Mouse (Mus musculus) cortical plate, adult 2 months (tissue): ENCODE results near the gene Gm21987. TPM values are rescaled to one million over a fixed set of nuclear protein-coding genes. Genes with fewer than 3 reads are reported as not detected.

ENCODE experiments used
- H3K27ac ChIP-seq: fragments of 200-500 bp; 2 replicates; pipeline ENCODE4 v1.5.1; 2012; ENCODE audit warnings: low read length, control low read depth, inconsistent platforms; ENCODE audit not compliant: insufficient read depth
- H3K4me1 ChIP-seq: fragments of 200-500 bp; 2 replicates; pipeline ENCODE4 v1.6.1; 2011; ENCODE audit warnings: low read length; ENCODE audit not compliant: control insufficient read depth, insufficient read depth
- H3K4me3 ChIP-seq: fragments of 200-500 bp; 2 replicates; pipeline ENCODE4 v1.5.1; 2011; ENCODE audit warnings: mild to moderate bottlenecking, low read length, control low read depth; ENCODE audit not compliant: insufficient read depth
- CTCF ChIP-seq: fragments of 200-500 bp; IDR thresholded peaks from 2 replicates; pipeline ENCODE4 v1.5.1; 2011; ENCODE audit warnings: mild to moderate bottlenecking, control low read depth, low read length; ENCODE audit not compliant: insufficient read depth; ENCODE audit errors: extremely low read depth
- POLR2A ChIP-seq: fragments of 200-500 bp; IDR thresholded peaks from 2 replicates; pipeline ENCODE4 v1.6.1; 2011; ENCODE audit warnings: mild to moderate bottlenecking, low read length, control low read depth; ENCODE audit not compliant: insufficient read depth; ENCODE audit errors: extremely low read depth
- polyA plus RNA-seq: library from polyadenylated mRNA; depleted of rRNA; stranded (reverse); fragments of >200 nt; gene quantifications from 2 replicates; pipeline ENCODE4 v1.2.3, GENCODE M21; 2012

The Gm21987 gene
- polyA plus RNA-seq, 1 experiment, result not detected

- TF ChIP-seq POLR2A, result peak; percentile 49; the same call in 1 of the 2 replicates
- TF ChIP-seq CTCF, result peak; percentile 36; the same call in 1 of the 2 replicates
- H3K4me1 ChIP-seq, result no peaks in the 10 kb centered on the region
- H3K27ac ChIP-seq, result no peak overlapping the region
- peak overlapping the region; percentile 22 for H3K4me3 ChIP-seq
Measured at GRCm38 (mm10) chr16:38376163-38376840, 29.5 kb downstream of the Gm21987 start.

- peak overlapping the region; percentile 22 for H3K4me3 ChIP-seq
- TF ChIP-seq CTCF (no peak), POLR2A (no peak)
- H3K27ac ChIP-seq, result no peak overlapping the region
- H3K4me1 ChIP-seq, result no peaks in the 10 kb centered on the region
Measured at GRCm38 (mm10) chr16:38376841-38377249, 30.0 kb downstream of the Gm21987 start.

GRCm38 (mm10) chr16:38377546-38377945 is 30.7 kb downstream of the Gm21987 start:
- Histone ChIP-seq H3K27ac (no peak overlapping the region), H3K4me3 (no peak overlapping the region), H3K4me1 (no peaks in the 10 kb centered on the region)
- TF ChIP-seq POLR2A, result no peak
- TF ChIP-seq CTCF, result no peak

GRCm38 (mm10) chr16:38378591-38378990 is 31.8 kb downstream of the Gm21987 start:
- TF ChIP-seq POLR2A, result no peak
- TF ChIP-seq CTCF, result no peak
- H3K4me3 ChIP-seq, result no peak overlapping the region
- H3K4me1 ChIP-seq, result no peaks in the 10 kb centered on the region
- no peak overlapping the region for H3K27ac ChIP-seq

GRCm38 (mm10) chr16:38379088-38379487 is 32.2 kb downstream of the Gm21987 start:
- Histone ChIP-seq H3K4me3 (no peak overlapping the region), H3K27ac (no peak overlapping the region), H3K4me1 (no peaks in the 10 kb centered on the region)
- no peak for TF ChIP-seq CTCF
- TF ChIP-seq POLR2A, result no peak

GRCm38 (mm10) chr16:38379493-38379892 is 32.7 kb downstream of the Gm21987 start:
- Histone ChIP-seq H3K4me3 (no peak overlapping the region), H3K4me1 (no peaks in the 10 kb centered on the region), H3K27ac (no peak overlapping the region)
- TF ChIP-seq CTCF, result no peak
- TF ChIP-seq POLR2A, result no peak

- TF ChIP-seq POLR2A (no peak), CTCF (no peak)
- H3K27ac ChIP-seq, result no peak overlapping the region
- no peaks in the 10 kb centered on the region for H3K4me1 ChIP-seq
- no peak overlapping the region for H3K4me3 ChIP-seq
Measured at GRCm38 (mm10) chr16:38379926-38380325, 33.1 kb downstream of the Gm21987 start.

- no peak overlapping the region for H3K27ac ChIP-seq
- no peaks in the 10 kb centered on the region for H3K4me1 ChIP-seq
- H3K4me3 ChIP-seq, result no peak overlapping the region
- TF ChIP-seq CTCF (no peak), POLR2A (no peak)
Measured at GRCm38 (mm10) chr16:38383683-38384082, 36.8 kb downstream of the Gm21987 start.

GRCm38 (mm10) chr16:38385184-38385634 is 38.4 kb downstream of the Gm21987 start:
- Histone ChIP-seq H3K27ac (no peak overlapping the region), H3K4me1 (no peaks in the 10 kb centered on the region), H3K4me3 (no peak overlapping the region)
- no peak for TF ChIP-seq POLR2A
- TF ChIP-seq CTCF, result no peak

- H3K4me3 ChIP-seq, result no peak overlapping the region
- H3K4me1 ChIP-seq, result no peaks in the 10 kb centered on the region
- no peak for TF ChIP-seq POLR2A
- H3K27ac ChIP-seq, result no peak overlapping the region
Measured at GRCm38 (mm10) chr16:38385700-38386099, 38.9 kb downstream of the Gm21987 start.
